Mouse (Mus musculus) liver, embryonic 14.5 days (tissue): ENCODE results near the gene Gfy. TPM values are rescaled to one million over a fixed set of nuclear protein-coding genes. Genes with fewer than 3 reads are reported as not detected.
A peak's percentile ranks its signal among the peaks of the same experiment; 100 is the strongest.

Experiments
- ATAC-seq: fragments of 200-750 bp; cut with Nextera tagmentation; 2 replicates; pipeline ENCODE4 v1.8.0; 2017; ENCODE audit warnings: moderate number of reproducible peaks, mild to moderate bottlenecking, moderate library complexity; ENCODE audit not compliant: insufficient read depth
- DNase-seq, 3 experiments: peaks; one replicate each; pipeline ENCODE4 v3.0.0-alpha.2; 2012 to 2013; ENCODE audit warnings: low read depth in 3 of 3, low spot score in 3 of 3
- H3K27ac ChIP-seq: fragments of 300-500 bp; sonication (generic); 2 replicates; pipeline ENCODE4 v1.5.1; 2014; ENCODE audit warnings: moderate library complexity, mild to moderate bottlenecking, control low read depth, inconsistent platforms
- H3K27me3 ChIP-seq: fragments of 300-500 bp; sonication (generic); 2 replicates; pipeline ENCODE4 v1.6.1; 2014; ENCODE audit warnings: mild to moderate bottlenecking, low read length, moderate library complexity; ENCODE audit not compliant: control insufficient read depth, insufficient read depth
- H3K36me3 ChIP-seq: fragments of 300-500 bp; sonication (generic); replicated peaks from 2 replicates; pipeline ENCODE4 v1.6.1; 2014; ENCODE audit warnings: low read depth; ENCODE audit not compliant: control insufficient read depth, insufficient read depth
- H3K4me1 ChIP-seq, 2 experiments: fragments of 200-500 bp in 1 of 2; fragments of 300-500 bp in 1 of 2; sonication (generic) in 1 of 2; replicated peaks; 2 replicates each; pipeline ENCODE4 v1.6.1; 2012 to 2014; ENCODE audit warnings: antibody characterized with exemption in 1 of 2, inconsistent platforms in 1 of 2, low read length in 1 of 2; ENCODE audit not compliant: control insufficient read depth in 2 of 2, insufficient read depth in 2 of 2
- H3K4me2 ChIP-seq: fragments of 300-500 bp; sonication (generic); 2 replicates; pipeline ENCODE4 v1.6.1; 2014; ENCODE audit warnings: low read depth, mild to moderate bottlenecking, control low read depth, moderate library complexity
- H3K4me3 ChIP-seq, 2 experiments: fragments of 200-500 bp in 1 of 2; fragments of 300-500 bp in 1 of 2; sonication (generic) in 1 of 2; 2 replicates each; pipeline ENCODE4 v1.5.1; 2012 to 2014; ENCODE audit warnings: low read depth in 2 of 2, low read length in 2 of 2, mild to moderate bottlenecking in 2 of 2, control low read depth in 1 of 2, inconsistent platforms in 1 of 2, moderate library complexity in 1 of 2; ENCODE audit not compliant: insufficient read depth in 1 of 2
- H3K9ac ChIP-seq: fragments of 300-500 bp; sonication (generic); replicated peaks from 2 replicates; pipeline ENCODE4 v1.6.1; 2014; ENCODE audit warnings: mild to moderate bottlenecking, control low read depth, moderate library complexity
- H3K9me3 ChIP-seq: fragments of 300-500 bp; sonication (generic); 2 replicates; pipeline ENCODE4 v1.6.1; 2016; ENCODE audit warnings: low read length, mixed read lengths; ENCODE audit not compliant: control insufficient read depth
- CTCF ChIP-seq: IDR thresholded peaks from 2 replicates; pipeline ENCODE4 v1.5.1; 2016; ENCODE audit warnings: antibody characterized with exemption, low read depth, control low read depth
- EP300 ChIP-seq: IDR thresholded peaks from 2 replicates; pipeline ENCODE4 v1.6.1; 2016; ENCODE audit warnings: antibody characterized with exemption, low read depth
- WGBS: fragments of 180-500 bp; shearing (Covaris S2); extraction: QIAGEN DNeasy Blood & Tissue Kit; methylation state at CpG from one replicate; pipeline ENCODE4 v1.1.7; 2014; ENCODE audit not compliant: insufficient replicate concordance; 5-methylcytosine and 5-hydroxymethylcytosine counted together
- polyA plus RNA-seq, 2 experiments: library from polyadenylated mRNA; depleted of rRNA in 1 of 2; stranded (reverse) in 1 of 2; unstranded in 1 of 2; fragments of >200 nt; fragmentation: Nextera tagmentation in 1 of 2; extraction: Ambion mirVana in 1 of 2; gene quantifications; 2 replicates each; pipeline versions ENCODE4 v1.2.1 to v1.2.3; 2012 to 2014

Gene Gfy
- polyA plus RNA-seq, 2 experiments: not detected

GRCm38 (mm10) chr7:45164833-45165232, 14.5 kb downstream of the Gfy start:
- 45% methylated on average over 5 of the region's 5 CpGs for WGBS
- Histone ChIP-seq H3K36me3 (no peaks in the 10 kb centered on the region), H3K9ac (no peak overlapping the region), H3K4me1 (peaks cover 2 to 3% of the 10 kb centered on the region in 2 experiments; a peak in 1 of 4 replicates), H3K27ac (no peak overlapping the region), H3K9me3 (peaks cover 4% of the 10 kb centered on the region; the same call in 1 of the 2 replicates), H3K4me3 (no peak overlapping the region), H3K4me2 (no peak overlapping the region), H3K27me3 (peaks cover 72% of the 10 kb centered on the region)
- no peak for DNase-seq
- TF ChIP-seq CTCF: no peak
- ATAC-seq: no peak

GRCm38 (mm10) chr7:45163735-45164490, 15.5 kb downstream of the Gfy start, which contains the start of gene Slc17a7:
Gene Slc17a7 (plus strand): TSS chr7:45163949.
- WGBS: 2% methylated on average over 40 of the region's 41 CpGs
- peaks cover 2 to 3% of the 10 kb centered on the region in 2 experiments; a peak in 1 of 4 replicates for H3K4me1 ChIP-seq
- H3K4me3 ChIP-seq: peak within 1 kb of the TSS in 1 of 2 experiments; percentile 48; a peak in 2 of 4 replicates
- H3K27me3 ChIP-seq: peaks cover 66% of the 10 kb centered on the region
- ATAC-seq (no peak), DNase-seq (no peak)
- TF ChIP-seq EP300 (no peak), CTCF (no peak)
- H3K9ac ChIP-seq: no peak within 1 kb of the TSS
- H3K9me3 ChIP-seq: no peaks in the 10 kb centered on the region
- H3K36me3 ChIP-seq: no peaks in the 10 kb centered on the region
- H3K27ac ChIP-seq: no peak within 1 kb of the TSS
- peak within 1 kb of the TSS; percentile 67 for H3K4me2 ChIP-seq

- DNase-seq: no peak
- H3K4me3 ChIP-seq: no peak overlapping the region
- peaks cover 58% of the 10 kb centered on the region for H3K27me3 ChIP-seq
- H3K27ac ChIP-seq: no peak overlapping the region
- no peak overlapping the region for H3K9ac ChIP-seq
- TF ChIP-seq EP300 (no peak), CTCF (no peak)
- no peaks in the 10 kb centered on the region for H3K36me3 ChIP-seq
- WGBS: 56% methylated on average over 9 of the region's 9 CpGs
- ATAC-seq: no peak
- peaks cover 2 to 3% of the 10 kb centered on the region in 2 experiments; a peak in 1 of 4 replicates for H3K4me1 ChIP-seq
- H3K9me3 ChIP-seq: no peaks in the 10 kb centered on the region
- H3K4me2 ChIP-seq: no peak overlapping the region
Observed at GRCm38 (mm10) chr7:45162996-45163615, 16.3 kb downstream of the Gfy start.

- Histone ChIP-seq H3K27me3 (peaks cover 53% of the 10 kb centered on the region), H3K9me3 (no peaks in the 10 kb centered on the region), H3K4me2 (peak overlapping the region; percentile 67), H3K4me3 (no peak overlapping the region), H3K9ac (no peak overlapping the region), H3K27ac (no peak overlapping the region), H3K4me1 (peaks cover 2 to 3% of the 10 kb centered on the region in 2 experiments; a peak in 1 of 4 replicates), H3K36me3 (no peaks in the 10 kb centered on the region)
- 22% methylated on average over 6 of the region's 6 CpGs for WGBS
- ATAC-seq (no peak), DNase-seq (no peak)
- no peak for TF ChIP-seq CTCF
- no peak for TF ChIP-seq EP300
Observed at GRCm38 (mm10) chr7:45162551-45162950, 16.8 kb downstream of the Gfy start.
